In genomic region chr16:88251049-88251448, GRCm38 (mm10) we compare ENCODE assay signal across 18 mouse cellular contexts. TPM values are rescaled to one million over a fixed set of nuclear protein-coding genes. Genes with fewer than 3 reads are reported as not detected.
"Had no signal": no experiment of that assay in that cellular context is flagged by ENCODE, and none has a peak within 500 bp of the region (broad histone marks: within the 10 kb centered on the region; RNA-seq: fewer than 3 reads in every experiment).

No protein-coding gene starts in this region.

- H3K4me3 ChIP-seq: limb, embryonic 10.5 days; limb, embryonic 13.5 days; liver, embryonic 12.5 days; liver, embryonic 15.5 days; lung, embryonic 15.5 days; megakaryocyte, embryonic 14.5 days; midbrain, embryonic 12.5 days had no signal

- H3K27ac ChIP-seq: limb, embryonic 10.5 days; limb, embryonic 13.5 days; liver, embryonic 12.5 days; liver, embryonic 15.5 days; lung, embryonic 15.5 days; midbrain, embryonic 12.5 days had no signal

- H3K4me2 ChIP-seq: limb, embryonic 13.5 days; liver, embryonic 12.5 days; liver, embryonic 15.5 days; lung, embryonic 15.5 days; midbrain, embryonic 12.5 days had no signal

- H3K9ac ChIP-seq: limb, embryonic 13.5 days; liver, embryonic 12.5 days; liver, embryonic 15.5 days; lung, embryonic 15.5 days; midbrain, embryonic 12.5 days had no signal

- DNase-seq: kidney, adult 18-20 months; kidney, adult 9 months; kidney, postnatal 14 days; kidney, postnatal 4 days; layer of hippocampus, adult 9-11 months; liver; lung, adult 18-20 months; lung, postnatal 10 days; lung, postnatal 36 days; thymus, postnatal 25 days had no signal

- H3K27me3 ChIP-seq: limb, embryonic 13.5 days; liver, embryonic 12.5 days; liver, embryonic 15.5 days; lung, embryonic 15.5 days; megakaryocyte, embryonic 14.5 days; midbrain, embryonic 12.5 days had no signal

- H3K36me3 ChIP-seq: limb, embryonic 10.5 days; limb, embryonic 13.5 days; liver, embryonic 12.5 days; liver, embryonic 15.5 days; lung, embryonic 15.5 days; midbrain, embryonic 12.5 days had no signal

- ATAC-seq: liver, embryonic 12.5 days had no signal

- H3K4me1 ChIP-seq: limb, embryonic 10.5 days; limb, embryonic 13.5 days; liver, embryonic 12.5 days; liver, embryonic 15.5 days; lung, embryonic 15.5 days; megakaryocyte, embryonic 14.5 days had no signal

- H3K9me3 ChIP-seq: limb, embryonic 10.5 days; limb, embryonic 13.5 days; liver, embryonic 12.5 days; liver, embryonic 15.5 days; lung, embryonic 15.5 days; midbrain, embryonic 12.5 days had no signal

RNA-seq across cellular contexts. Expression of gene Grik1, which starts 39.0 kb away (rescaled TPM):
- polyA plus RNA-seq: liver, embryonic 15.5 days; small intestine, adult 2 months had no signal
